ENCODE assay signal across 10 mouse cellular contexts in genomic region chr6:140766365-140766764, GRCm38 (mm10). TPM values are rescaled to one million over a fixed set of nuclear protein-coding genes. Genes with fewer than 3 reads are reported as not detected.
DNase-seq lines count a peak whose midpoint lies in the region; ATAC-seq and TF ChIP-seq lines count a peak whose summit lies in the region.
"Had no signal": no experiment of that assay in that cellular context is flagged by ENCODE, and none has a peak within 500 bp of the region (broad histone marks: within the 10 kb centered on the region; RNA-seq: fewer than 3 reads in every experiment).

No protein-coding gene starts in this region.

- no peak overlapping the region for H3K27ac ChIP-seq in liver, adult 2 months (replicated peaks; ENCODE audit: insufficient read depth, low read depth, low read length)
- no peak overlapping the region for H3K27ac ChIP-seq in liver, embryonic 11.5 days (ENCODE audit: low read depth, low read length)

- no peaks in the 10 kb centered on the region for H3K36me3 ChIP-seq in liver, adult 2 months (ENCODE audit: control insufficient read depth, insufficient read depth, low read length)
- H3K36me3 ChIP-seq in liver, embryonic 11.5 days (ENCODE audit: control insufficient read depth, insufficient read depth, low read length): no peaks in the 10 kb centered on the region

- H3K27me3 ChIP-seq in liver, adult 2 months (ENCODE audit: control insufficient read depth, insufficient read depth, low read length): no peaks in the 10 kb centered on the region
- no peaks in the 10 kb centered on the region for H3K27me3 ChIP-seq in liver, embryonic 11.5 days (replicated peaks; ENCODE audit: control insufficient read depth, insufficient read depth, low read length)

- DNase-seq in adrenal gland, adult 2 months: peak; percentile 11
- DNase-seq in adrenal gland, adult 8-10 months: no peak
- DNase-seq in liver, adult 2 months (ENCODE audit: extremely low read depth, low read depth, low spot score): peak; percentile 55
- DNase-seq in liver, embryonic 11.5 days (ENCODE audit: low spot score): no peak
- peak; percentile 79 for DNase-seq in brain, adult 2 months (ENCODE audit: low read depth, low spot score)
- peak; percentile 50 to 69 for DNase-seq in left cerebral cortex, postnatal 14 days (ENCODE audit: low spot score in 2 of 2)
- peak; percentile 50 to 70 for DNase-seq in right cerebral cortex, postnatal 10 days (ENCODE audit: low spot score in 2 of 2)

- intact Hi-C loops in left cerebral cortex, postnatal 14 days (cut with DNase I): loop anchor here (10.0 kb wide), 3 partner anchors 88 to 678 kb away; no protein-coding TSS in a partner anchor

- H3K4me3 ChIP-seq in liver, adult 2 months (ENCODE audit: insufficient read depth, low read depth, low read length): no peak overlapping the region
- H3K4me3 ChIP-seq in liver, embryonic 11.5 days (ENCODE audit: low read depth, low read length): no peak overlapping the region
- H3K4me3 ChIP-seq: myocyte had no signal

- 25% methylated on average over 9 of the region's 9 CpGs for WGBS in liver, adult 2 months
- 33% methylated on average over 9 of the region's 9 CpGs for WGBS in liver, embryonic 11.5 days

- H3K79me2 ChIP-seq in liver, adult 2 months (ENCODE audit: control insufficient read depth, insufficient read depth, low read length): no peaks in the 10 kb centered on the region

- no peak for TF ChIP-seq POLR2A in liver, adult 2 months (IDR thresholded peaks at IDR 0.05; ENCODE audit: extremely low read depth, insufficient read depth, low read length)

- no peak overlapping the region for H3K4me2 ChIP-seq in liver, embryonic 11.5 days

- no peaks in the 10 kb centered on the region for H3K4me1 ChIP-seq in liver, adult 2 months (ENCODE audit: control insufficient read depth, insufficient read depth, low read length)
- H3K4me1 ChIP-seq in liver, embryonic 11.5 days (replicated peaks; ENCODE audit: control insufficient read depth, insufficient read depth, low read length): no peaks in the 10 kb centered on the region

- H3K9me3 ChIP-seq in liver, embryonic 11.5 days (ENCODE audit: control insufficient read depth, low read length): no peaks in the 10 kb centered on the region

- no peak for ATAC-seq in liver, embryonic 11.5 days (replicated peaks; ENCODE audit: low FRiP score)
- ATAC-seq in granulocyte monocyte progenitor cell, adult 5-6 weeks (replicated peaks; ENCODE audit: poor library complexity, severe bottlenecking): peak; percentile 87

- H3K9ac ChIP-seq in liver, adult 2 months (ENCODE audit: low read depth, low read length): no peak overlapping the region
- no peak overlapping the region for H3K9ac ChIP-seq in liver, embryonic 11.5 days (ENCODE audit: low read depth, low read length)

- TF ChIP-seq CTCF in liver, adult 2 months (IDR thresholded peaks at IDR 0.05; ENCODE audit: low read depth, low read length): peak; percentile 44

RNA-seq across cellular contexts. Expression of gene Gm11077, which starts 37.3 kb away (rescaled TPM):
- not detected for total RNA-seq in adrenal gland, adult 2 months (2021)
- polyA plus RNA-seq in adrenal gland, adult 2 months (2012; rRNA removed): not detected in 2 replicates
- total RNA-seq in adrenal gland, adult 8-10 months (2022): not detected
- not detected in 2 replicates for total RNA-seq in liver, adult 2 months (2014; rRNA removed)
- polyA plus RNA-seq in liver, adult 2 months (2012; rRNA removed): not detected in 2 replicates
- polyA plus RNA-seq in liver, embryonic 11.5 days (2014; fragmentation: Nextera tagmentation; extraction: Ambion mirVana): not detected in 2 replicates
- total RNA-seq in granulocyte monocyte progenitor cell, adult 5-6 weeks (2014; fragmentation: Nextera tagmentation): not detected in 2 replicates
- not detected in 2 replicates for total RNA-seq in granulocyte monocyte progenitor cell, adult 5-6 weeks (2017)
- not detected for total RNA-seq in left cerebral cortex, postnatal 14 days (2021)
- total RNA-seq: gastrocnemius, postnatal 4 days had no signal
- polyA plus RNA-seq: myocyte had no signal

Comparison
In these comparisons a context has a peak if more than half of its experiments do, and no peak if none do; other contexts are left out.
1. DNase-seq: peak in adrenal gland, adult 2 months (single experiment), liver, adult 2 months (single experiment), brain, adult 2 months (single experiment), left cerebral cortex, postnatal 14 days (2 of 2) and right cerebral cortex, postnatal 10 days (2 of 2); none in adrenal gland, adult 8-10 months (single experiment) and liver, embryonic 11.5 days (single experiment).